Mouse (Mus musculus) liver (tissue): Measurements from ENCODE around the gene Raet1e.
"Not testable (repeated sequence)": the region's sequence is repeated elsewhere in the genome, so short reads cannot be mapped to it uniquely, and the experiment has no call there.

ENCODE experiments used
- DNase-seq: peaks from one replicate; pipeline ENCODE4 v3.0.0-alpha.2; 2020; ENCODE audit warnings: mixed read lengths

The Raet1e gene

DNA sequence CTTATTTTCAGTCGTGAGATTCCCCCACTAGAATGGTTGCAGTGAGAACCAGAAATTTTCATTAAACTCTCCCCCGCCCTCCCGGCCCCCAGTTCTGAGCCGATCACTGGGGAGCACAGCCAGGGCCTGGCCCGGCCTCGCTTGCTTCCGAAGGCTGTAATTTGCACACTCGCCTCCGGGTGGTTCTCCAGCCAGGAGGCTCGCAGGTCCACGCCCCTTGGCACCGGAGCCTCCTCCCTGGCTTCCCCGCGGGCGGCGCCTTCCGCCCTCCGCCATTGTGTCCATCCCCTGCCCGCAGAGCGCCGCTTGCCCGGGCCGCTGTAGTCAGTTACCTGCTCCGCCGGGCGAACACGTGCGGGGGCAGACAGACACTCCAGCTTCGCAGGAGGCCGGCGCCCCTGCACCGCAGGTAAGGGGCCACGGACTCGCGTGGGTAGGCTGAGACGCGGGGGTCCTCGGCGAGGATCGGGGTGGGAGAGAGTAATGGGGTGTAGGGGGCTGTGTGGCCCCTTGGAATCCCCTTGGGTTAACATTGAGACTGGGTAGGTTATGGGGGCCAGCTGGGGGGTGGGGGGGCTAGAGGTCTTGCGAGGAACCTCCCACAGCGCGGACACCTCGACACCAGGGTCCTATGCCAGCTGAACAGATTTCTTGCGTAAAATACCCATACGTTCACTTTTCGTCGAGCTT, at the start of gene Raet1e, which contains the start of gene H60b:
Gene Raet1e (plus strand): TSS at position 260 of the 690 bp plus-strand sequence.
Gene H60b (plus strand): TSS at position 277 of the 690 bp plus-strand sequence.
- peak; percentile 25 for DNase-seq

DNA sequence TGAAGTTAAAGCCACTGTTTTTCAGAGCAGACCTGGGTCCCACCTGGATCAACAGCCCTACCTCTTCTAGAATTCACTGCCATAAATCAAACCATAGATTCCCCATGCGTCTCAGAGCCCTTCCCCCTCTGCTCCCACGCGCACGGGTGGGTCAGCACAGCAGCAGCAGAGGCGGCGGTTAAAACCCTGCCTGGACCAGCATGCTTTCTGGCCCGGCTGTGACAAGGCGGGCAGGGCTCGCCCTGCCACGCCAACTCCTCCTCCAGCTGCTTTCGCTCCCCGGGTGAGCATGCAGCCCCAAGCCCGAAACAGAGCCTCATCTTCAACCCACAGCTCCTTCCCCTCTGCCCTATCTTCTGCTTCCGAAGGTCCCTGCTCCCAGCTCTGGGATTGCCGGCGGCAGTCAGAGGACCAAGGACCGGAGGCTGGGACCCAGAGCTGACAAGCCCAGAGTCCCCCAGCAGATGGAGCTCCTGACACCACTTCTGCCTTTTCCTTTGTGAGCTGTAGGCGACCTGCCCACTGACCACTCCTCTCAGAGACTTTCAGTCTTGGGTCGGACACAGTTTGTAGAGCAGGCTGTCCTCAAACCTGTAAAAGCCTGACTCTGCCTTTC, 17.6 kb upstream of the Raet1e start:
- DNase-seq: peak; percentile 58

DNA sequence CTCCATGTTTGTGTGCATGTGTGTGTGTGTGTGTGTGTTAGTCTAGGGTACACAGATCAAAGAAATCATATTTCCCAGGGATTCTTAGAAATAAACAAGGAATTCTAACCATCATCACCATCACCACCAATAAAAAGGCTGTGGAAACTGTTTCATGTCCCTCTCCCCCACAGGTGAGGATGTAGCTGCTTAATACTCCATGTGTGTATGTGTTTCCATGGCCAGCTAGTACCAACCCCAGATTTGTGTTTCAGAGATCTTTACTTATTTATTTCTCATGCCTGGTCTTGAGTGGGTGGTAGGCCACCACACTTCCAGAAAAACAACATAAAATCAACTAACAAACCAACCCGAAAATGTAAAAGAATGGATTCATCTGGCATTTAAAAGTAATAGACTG, 16.2 kb upstream of the Raet1e start:
- DNase-seq: peak; percentile 43

DNA sequence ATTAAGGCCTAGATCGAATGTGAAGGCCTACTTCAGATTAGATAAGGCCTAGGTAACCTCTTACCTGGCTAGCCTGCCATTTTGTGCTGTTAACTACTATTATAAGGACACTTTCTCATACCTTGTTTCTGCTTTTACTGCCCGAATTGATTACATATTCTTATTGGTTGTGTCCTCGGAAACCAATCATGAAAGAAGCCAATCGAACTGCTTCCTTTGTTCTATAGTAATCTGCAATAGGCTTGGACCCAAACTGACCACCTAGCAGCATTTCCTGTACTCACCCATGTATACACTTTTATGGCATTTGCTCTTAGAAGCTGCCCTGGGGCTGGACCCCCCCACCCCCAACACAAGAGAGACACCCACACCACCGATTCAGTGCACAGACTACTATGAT, 15.4 kb upstream of the Raet1e start:
- no peak for DNase-seq

DNA sequence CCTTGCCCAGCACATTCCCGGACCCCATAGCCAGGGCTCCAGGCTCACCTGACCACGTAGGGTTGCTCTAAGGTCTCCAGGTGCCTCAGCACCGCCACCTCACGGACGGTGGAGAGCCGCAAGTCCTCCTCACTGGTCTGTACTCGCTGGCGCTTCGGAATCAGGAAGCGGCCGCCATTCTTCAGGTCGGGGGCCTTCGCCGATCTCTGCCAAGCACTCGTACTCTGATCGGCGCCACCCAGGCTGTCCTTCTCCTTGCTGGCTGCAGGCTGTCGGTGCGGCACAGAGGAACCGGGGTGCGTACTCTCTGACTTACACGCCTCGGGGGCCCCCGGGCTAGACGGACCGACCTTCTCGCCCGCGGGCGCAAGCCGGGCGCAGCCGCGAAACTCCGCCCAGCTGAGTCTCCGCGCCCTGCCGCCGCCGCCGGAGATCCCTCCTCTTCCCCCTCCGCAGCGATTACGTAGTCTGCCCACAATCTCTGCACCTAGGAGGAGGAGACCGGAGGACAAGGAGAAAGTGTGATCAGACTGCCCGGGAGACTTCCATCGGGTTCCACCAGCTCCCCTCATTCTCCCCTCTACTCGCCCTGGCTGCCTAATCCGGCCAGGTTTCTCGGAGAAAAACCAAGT, 9.8 kb upstream of the Raet1e start:
- peak; percentile 61 for DNase-seq

DNA sequence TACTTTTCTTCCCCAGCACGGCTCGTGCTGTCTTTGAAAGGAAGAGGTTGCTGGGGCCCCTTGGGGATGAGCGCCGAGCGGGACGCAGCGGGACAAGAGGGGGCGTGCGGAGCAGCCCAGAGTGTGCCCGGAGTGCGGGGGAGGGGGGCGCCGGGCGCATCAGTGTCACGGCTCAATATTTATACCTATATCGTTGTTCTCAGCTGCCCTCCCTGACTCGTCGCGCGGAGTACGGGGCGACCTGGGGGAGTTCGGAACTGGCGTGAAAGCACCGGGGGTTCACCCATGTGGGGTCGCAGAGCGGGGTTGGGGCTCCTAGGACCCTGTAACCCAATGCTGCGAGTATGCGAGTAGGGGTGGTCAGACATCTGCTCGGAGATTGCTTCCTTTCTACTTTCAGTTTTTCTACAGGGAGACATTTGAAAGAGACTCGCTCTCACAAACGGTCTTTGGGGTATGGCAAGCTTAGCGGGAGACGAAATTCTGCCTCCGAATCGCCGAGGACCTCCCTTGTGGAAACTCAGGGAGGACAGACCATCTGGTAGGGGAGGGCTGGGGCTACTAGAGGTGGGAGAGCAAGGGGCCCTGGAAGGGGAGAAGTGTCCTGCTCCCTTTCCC, 9.2 kb upstream of the Raet1e start, which contains the start of gene E030030I06Rik:
Gene E030030I06Rik (minus strand): TSS at position 198 of the 618 bp plus-strand sequence.
- DNase-seq: no peak

DNA sequence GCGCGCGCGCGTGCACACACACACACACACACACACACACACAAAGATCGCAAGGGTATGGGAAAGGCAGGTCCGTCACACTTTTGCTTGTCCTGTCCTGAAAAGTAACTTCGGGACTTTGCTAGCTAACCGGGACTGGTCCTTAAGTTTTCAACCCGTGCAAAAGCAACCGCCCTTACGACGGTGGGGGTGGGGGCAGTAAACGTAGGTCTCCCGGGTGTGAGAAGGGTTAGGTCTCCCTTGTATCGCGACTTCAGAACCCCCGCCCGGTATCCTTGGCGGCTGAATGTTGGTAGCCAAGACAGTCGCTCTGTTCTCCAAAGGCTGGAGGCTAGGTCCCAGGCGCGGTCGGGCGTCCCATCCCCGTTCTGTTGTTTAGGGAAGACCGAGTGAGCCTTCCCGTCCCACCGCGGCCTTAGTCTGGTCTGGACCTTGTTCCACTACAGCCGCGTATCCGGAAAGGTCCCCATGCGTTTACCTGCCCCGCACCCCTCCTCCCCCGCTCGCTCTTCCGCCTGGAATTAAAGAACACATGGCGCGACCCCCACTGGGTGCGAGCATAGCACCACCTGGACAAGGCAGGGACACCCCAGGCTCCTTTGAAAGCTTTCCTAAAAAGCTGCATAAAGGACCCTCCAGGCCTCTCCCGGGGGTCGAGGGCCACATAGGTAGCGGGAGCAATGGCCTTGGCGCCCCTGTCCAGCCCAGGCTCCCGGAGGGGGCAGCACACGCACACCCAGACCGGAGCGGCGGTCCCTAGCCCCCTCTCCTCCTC, 8.5 kb upstream of the Raet1e start:
- no peak for DNase-seq

DNA sequence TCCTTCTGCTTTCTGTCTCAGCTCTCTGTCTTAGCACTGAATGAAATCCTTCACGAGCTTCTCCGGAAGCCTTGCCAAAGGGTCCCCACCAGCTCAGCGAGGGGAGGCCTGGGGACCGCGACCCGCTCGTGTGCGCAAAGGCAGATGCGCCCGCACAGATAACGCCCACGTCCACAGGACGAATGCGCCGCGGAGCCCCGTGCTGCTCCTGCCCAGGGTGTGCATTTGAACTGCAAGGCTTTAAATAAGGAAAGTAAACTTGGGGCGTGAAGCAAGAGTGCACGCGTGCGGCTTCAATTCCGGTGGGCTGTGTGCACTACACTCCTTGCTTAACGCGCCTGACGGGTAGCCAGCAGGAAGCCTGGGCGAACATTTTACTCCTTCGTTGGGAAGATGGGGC, 7.8 kb upstream of the Raet1e start:
- DNase-seq: no peak

DNA sequence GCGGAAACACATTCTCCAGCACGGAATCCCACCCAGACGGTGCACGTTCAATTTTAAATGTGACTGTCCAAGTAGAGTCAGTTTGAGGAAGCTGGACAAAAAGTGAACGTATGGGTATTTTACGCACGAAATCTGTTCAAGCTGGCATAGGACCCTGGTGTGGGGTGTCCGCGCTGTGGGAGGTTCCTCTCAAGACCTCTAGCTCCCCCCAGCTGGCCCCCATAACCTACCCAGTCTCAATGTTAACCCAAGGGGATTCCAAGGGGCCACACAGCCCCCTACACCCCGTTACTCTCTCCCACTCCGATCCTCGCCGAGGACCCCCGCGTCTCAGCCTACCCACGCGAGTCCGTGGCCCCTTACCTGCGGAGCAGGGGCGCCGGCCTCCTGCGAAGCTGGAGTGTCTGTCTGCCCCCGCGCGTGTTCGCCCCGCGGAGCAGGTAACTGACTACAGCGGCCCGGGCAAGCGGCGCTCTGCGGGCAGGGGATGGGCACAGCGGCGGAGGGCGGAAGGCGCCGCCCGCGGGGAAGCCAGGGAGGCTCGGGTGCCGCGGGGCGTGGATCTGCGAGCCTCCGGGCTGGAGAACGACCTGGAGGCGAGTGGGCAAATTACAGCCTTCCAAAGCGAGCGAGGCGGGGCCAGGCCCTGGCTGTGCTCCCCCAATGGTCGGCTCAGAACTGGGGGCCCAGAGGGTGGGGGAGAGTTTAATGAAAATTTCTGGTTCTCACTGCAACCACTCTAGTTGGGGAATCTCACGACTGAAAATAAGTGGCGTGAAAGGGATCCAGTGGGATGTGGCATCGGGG, 7.1 kb upstream of the Raet1e start:
- DNase-seq: not testable (repeated sequence)

DNA sequence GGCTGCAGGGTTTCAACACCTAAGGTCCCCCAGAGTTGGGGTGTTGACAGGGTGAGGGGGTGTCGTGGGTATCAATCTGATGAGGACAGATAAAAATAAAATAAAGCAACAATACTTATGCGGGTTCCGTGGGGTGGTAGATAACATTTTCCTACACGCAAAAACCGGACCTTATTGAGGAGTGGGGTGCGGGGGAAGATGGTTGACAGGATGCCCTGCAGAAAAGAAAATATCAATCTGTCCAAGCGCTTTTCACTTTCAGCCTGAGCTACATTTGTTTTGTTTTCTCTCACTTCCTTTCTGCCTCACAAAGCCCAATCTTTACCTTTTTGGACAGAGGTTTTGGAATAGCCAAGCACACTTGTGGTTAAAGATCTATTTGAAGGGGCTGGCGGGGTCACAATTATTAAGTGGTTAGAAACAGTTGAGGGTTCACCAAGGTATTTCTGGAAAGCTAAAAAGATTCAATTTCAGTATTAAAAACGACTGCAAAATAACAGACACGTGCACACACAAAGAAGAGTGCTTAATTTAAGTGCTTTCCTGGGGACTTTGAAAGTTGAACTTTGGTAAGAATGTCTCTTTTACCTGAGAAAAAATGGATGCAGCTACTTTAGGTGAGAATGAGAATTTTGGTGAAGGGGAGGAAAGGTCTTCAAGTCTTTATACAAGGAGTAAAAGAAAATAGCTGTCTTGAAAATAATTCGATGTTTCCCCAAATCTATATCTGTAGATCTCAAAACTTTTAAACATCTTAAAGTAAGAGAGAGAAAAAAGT, 6.3 kb upstream of the Raet1e start:
- not testable (repeated sequence) for DNase-seq

DNA sequence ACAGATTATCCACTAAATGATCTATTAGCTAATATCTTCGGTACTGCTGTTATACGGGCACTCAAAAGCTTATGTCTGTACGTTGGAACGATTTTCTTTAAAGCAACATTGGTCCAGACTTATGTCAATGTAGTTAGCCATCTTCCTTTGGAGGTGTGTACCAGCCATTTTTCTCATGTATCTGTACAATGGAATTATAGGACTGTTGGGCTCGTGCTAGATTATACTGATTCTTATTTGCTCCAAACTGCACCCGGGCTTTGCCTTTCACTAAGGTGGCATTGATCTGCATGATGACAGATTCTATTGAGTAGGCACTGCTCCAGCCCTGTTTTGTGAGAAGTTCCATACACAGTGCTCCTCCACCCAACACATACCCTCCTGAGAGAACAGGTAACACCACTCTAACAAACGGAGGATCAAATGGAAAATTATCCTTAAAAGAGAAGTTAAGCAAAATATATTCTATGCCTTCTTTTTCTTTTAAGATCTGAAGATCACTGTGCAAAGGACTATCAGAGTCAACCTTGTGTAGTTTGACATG, 5.2 kb upstream of the Raet1e start:
- not testable (repeated sequence) for DNase-seq

DNA sequence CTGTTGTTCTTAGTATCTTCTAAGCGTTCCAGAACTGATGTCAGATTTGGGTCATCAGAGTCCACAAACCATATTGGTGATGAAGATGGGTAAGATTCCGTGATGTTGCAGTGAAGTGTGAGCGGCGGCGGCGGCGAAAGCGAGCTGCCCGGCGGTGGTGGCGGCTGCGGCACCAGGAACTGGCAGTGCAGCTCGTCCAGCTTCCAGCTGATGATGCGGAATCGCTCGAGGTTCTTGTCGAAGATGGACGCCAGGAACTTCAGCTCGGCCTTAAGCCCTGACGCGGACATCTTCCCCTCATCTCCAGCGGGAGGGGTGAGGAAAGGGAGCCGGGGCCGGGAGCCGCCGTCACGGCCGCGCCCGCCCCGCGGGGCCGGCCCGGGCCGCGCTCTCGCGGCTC, 4.2 kb upstream of the Raet1e start:
- DNase-seq: not testable (repeated sequence)

DNA sequence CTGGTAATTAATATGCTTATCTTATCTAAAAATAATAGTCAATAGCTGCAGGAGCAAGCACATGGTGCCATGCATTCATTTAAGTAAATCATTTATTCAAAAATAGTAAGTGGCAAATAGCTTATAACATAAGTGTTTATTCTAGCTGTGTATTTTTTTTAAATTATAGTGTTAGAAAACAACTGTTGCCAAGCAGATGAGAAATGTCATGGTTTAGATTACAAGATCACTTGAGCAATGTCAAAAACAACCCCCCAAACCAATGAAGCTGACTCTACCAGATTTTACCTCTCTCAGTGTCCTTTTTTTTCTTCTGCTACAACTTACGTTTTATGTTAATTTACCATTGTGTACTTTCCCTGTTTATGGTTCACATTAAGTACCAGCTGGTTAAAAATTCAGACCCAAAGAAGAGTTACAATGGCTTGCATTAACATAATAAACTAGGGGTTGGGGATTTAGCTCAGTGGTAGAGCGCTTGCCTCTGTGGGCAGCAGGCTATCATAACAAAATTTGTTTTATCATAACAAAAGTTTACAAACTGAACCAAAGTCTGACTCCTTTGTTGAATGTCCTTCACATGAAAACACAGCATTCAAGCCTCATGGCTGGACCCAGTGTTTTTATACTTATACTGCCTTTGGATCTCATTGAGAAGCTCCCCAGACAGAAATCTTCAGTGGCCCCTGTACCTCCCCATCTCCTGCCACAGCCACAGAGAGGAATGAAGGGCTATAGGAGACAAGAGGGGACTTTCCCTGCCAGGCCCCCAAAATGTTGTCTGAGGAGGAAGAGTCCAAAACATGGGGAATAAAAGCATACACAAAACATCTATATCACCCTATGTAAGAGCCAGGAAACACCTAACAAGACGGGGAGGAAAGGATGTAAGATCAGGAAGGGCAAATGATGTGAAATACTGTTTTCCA, 3.2 kb upstream of the Raet1e start:
- DNase-seq: no peak

DNA sequence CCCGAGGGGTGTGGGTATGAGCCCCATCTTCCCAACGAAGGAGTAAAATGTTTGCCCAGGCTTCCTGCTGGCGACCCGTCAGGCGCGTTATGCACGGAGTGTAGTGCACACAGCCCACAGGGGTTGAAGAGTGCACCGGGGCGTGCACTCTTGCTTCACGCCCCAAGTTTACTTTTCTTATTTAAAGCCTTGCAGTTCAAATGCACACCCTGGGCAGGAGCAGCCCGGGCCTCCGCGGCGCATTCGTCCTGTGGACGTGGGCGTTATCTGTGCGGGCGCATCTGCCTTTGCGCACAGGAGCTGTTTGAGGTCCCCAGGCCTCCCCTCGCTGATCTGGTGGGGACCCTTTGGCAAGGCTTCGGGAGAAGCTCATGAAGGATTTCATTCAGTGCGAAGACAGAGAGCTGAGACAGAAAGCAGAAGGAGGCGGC, 777 bp downstream of the Raet1e start:
- no peak for DNase-seq

DNA sequence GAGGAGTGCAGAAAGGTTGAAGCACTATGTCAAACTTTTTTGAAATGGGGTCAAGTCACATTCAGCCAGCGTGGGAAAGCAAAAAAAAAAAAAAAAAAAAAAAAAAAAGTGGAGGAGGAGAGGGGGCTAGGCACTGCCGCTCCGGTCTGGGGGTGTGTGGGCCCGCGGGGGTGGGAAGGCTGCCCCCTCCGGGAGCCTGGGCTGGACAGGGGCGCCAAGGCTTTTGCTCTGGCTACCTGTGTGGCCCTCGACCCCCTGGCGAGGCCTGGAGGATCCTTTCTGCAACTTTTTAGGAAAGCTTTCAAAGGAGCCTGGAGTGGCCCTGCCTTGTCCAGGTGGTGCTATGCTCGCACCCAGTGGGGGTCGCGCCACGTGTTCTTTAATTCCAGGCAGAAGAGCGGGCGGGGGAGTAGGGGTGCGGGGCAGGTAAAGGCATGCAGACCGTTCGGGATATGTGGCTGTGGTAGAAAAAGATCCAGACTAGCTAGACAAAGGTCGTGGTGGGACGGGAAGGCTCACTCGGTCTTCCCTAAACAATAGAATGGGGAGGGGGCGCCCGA, 1.3 kb downstream of the Raet1e start:
- no peak for DNase-seq

DNA sequence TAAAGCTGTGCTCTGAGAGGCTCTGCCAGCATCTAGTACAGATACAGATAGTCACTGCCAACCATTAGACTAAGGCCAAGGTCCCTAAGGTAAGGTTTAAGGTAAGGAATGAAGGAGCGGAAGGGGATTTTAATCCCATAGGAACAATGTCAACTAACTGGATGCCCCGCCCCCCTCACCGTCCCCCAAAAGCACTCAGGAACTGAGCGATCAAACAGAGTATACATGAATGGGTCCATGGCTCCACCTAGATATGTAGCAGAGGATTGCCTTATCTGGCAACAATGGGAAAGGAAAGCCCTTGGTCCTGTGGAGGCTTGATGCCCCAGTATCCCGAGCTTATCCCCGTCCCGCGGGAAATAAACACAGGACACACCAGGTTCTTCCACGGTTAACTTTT, 4.9 kb downstream of the Raet1e start:
- not testable (repeated sequence) for DNase-seq

DNA sequence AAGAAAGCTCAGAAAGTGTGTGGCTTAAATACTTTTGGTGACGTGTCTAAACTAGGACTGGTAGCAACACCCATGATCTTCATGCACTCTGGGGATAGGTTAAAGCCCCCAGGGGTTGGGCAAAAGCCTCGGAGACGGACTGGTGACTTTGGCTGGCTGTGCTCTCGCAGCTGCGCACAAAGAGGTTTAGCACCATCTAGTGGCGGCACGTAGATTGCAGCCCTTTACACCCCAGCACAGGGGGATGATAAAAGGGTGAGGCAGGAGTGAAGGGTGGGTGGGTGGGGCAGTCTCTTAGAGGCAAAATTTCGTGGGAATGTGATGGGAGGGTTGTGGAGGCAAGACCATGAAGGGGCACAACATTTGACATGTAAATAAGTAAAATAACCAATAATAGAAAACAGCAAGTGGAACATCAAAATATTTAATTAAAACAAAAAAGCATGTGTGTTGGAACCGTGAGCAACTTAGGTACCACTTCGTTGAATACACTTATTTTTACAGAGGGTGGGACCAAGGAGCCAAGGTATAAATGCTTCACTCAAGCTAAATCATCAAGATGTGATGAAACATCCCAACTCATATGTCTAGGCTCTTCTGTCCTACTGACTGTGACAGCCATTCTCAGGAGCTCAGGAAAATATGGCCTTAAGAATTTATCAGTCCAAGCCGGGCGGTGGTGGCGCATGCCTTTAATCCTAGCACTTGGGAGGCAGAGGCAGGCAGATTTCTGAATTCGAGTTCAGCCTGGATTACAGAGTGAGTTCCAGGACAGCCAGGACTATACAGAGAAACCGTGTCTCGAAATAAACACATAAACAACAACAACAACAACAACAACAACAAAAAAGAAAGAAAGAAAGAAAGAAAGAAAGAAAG, 5.6 kb downstream of the Raet1e start:
- DNase-seq: peak; percentile 49
